Mouse (Mus musculus) limb, embryonic 13.5 days (tissue): Measurements from ENCODE around the gene Serpinf2. TPM values are rescaled to one million over a fixed set of nuclear protein-coding genes. Genes with fewer than 3 reads are reported as not detected.

ENCODE experiments used
- ATAC-seq: fragments of 200-750 bp; cut with Nextera tagmentation; 2 replicates; pipeline ENCODE4 v1.8.0; 2017; ENCODE audit warnings: low read depth, moderate number of reproducible peaks, moderate TSS enrichment; ENCODE audit not compliant: low FRiP score
- H3K27ac ChIP-seq: fragments of 300-500 bp; sonication (generic); 2 replicates; pipeline ENCODE4 v1.5.1; 2015; ENCODE audit warnings: inconsistent platforms, mild to moderate bottlenecking, moderate library complexity
- H3K27me3 ChIP-seq: fragments of 300-500 bp; sonication (generic); 2 replicates; pipeline ENCODE4 v1.6.1; 2015; ENCODE audit warnings: mild to moderate bottlenecking, inconsistent platforms
- H3K36me3 ChIP-seq: fragments of 300-500 bp; sonication (generic); 2 replicates; pipeline ENCODE4 v1.6.1; 2015; ENCODE audit warnings: inconsistent platforms, mild to moderate bottlenecking, moderate library complexity
- H3K4me1 ChIP-seq: fragments of 300-500 bp; sonication (generic); 2 replicates; pipeline ENCODE4 v1.6.1; 2015; ENCODE audit warnings: inconsistent platforms
- H3K4me2 ChIP-seq: fragments of 300-500 bp; sonication (generic); replicated peaks from 2 replicates; pipeline ENCODE4 v1.6.1; 2015; ENCODE audit warnings: inconsistent platforms, mild to moderate bottlenecking, moderate library complexity
- H3K4me3 ChIP-seq: fragments of 300-500 bp; sonication (generic); 2 replicates; pipeline ENCODE4 v1.5.1; 2015; ENCODE audit warnings: moderate library complexity, mild to moderate bottlenecking, inconsistent platforms
- H3K9ac ChIP-seq: fragments of 300-500 bp; sonication (generic); 2 replicates; pipeline ENCODE4 v1.6.1; 2015; ENCODE audit warnings: mild to moderate bottlenecking, inconsistent platforms
- H3K9me3 ChIP-seq: fragments of 300-500 bp; sonication (generic); 2 replicates; pipeline ENCODE4 v1.6.1; 2016; ENCODE audit warnings: inconsistent platforms
- WGBS: fragments of 180-500 bp; shearing (Covaris S2); methylation state at CpG from one replicate; pipeline ENCODE4 v1.1.7; 2015; 5-methylcytosine and 5-hydroxymethylcytosine counted together
- polyA plus RNA-seq: library from polyadenylated mRNA; unstranded; fragments of >200 nt; fragmentation: Nextera tagmentation; extraction: Ambion mirVana; gene quantifications from 2 replicates; pipeline ENCODE4 v1.2.1, GENCODE M21; 2015

Gene Serpinf2
- polyA plus RNA-seq, 1 experiment from 2014 or later: 0.14 TPM

GRCm38 (mm10) chr11:75422013-75422792 lies 17.2 kb downstream of the Serpinf2 start, which contains the start of gene Serpinf1:
Serpinf1 (minus strand) TSS chr11:75422701.
- WGBS: 20% methylated on average over 10 of the region's 10 CpGs
- Histone ChIP-seq H3K9me3 (no peaks in the 10 kb centered on the region), H3K36me3 (peaks cover 5% of the 10 kb centered on the region), H3K27ac (peak within 1 kb of the TSS; percentile 73), H3K4me1 (peaks cover 29% of the 10 kb centered on the region), H3K4me2 (peak within 1 kb of the TSS; percentile 80), H3K4me3 (peak within 1 kb of the TSS; percentile 52), H3K9ac (peak within 1 kb of the TSS; percentile 65), H3K27me3 (no peaks in the 10 kb centered on the region)
- peak; percentile 51 for ATAC-seq

DNA sequence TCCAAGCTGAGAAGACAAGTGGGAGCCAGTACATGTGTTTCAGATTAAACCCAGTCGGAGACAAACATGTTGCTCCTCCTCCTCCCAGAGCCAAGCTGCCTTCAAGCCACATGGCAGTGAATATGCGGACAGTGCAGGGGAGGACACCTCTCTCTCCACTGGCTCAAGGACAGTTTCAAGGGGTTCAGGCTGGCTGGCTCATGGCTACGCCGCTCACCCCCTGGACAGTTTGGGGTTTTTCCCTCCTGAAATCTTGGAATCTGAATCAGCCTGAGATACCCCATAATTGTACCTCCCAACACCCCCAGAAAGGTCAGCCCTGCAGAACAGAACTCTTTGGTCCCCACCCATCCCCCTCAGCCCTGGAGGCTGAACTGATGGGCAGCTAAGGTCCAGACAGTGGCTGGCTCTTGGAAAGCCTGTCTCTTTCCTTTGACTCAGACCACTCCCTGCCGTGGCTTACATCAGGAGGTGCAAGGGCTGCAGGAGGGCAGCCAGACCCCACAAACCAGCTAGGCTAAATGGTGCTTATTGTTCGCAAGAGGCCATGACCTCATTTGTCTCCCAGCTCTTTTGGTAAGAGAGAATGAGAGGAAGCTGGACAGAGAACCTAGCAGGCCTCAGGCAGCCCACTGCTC lies 17.9 kb downstream of the Serpinf2 start:
- peak overlapping the region; percentile 80 for H3K4me2 ChIP-seq
- H3K4me1 ChIP-seq: peaks cover 29% of the 10 kb centered on the region
- H3K27ac ChIP-seq: peak overlapping the region; percentile 73
- no peaks in the 10 kb centered on the region for H3K27me3 ChIP-seq
- no peaks in the 10 kb centered on the region for H3K9me3 ChIP-seq
- H3K9ac ChIP-seq: peak overlapping the region; percentile 65
- peaks cover 12% of the 10 kb centered on the region for H3K36me3 ChIP-seq
- peak; percentile 68; the same call in 1 of the 2 replicates for ATAC-seq
- peak overlapping the region; percentile 52 for H3K4me3 ChIP-seq
- 18% methylated on average over 6 of the region's 6 CpGs for WGBS

GRCm38 (mm10) chr11:75420810-75421374 lies 18.5 kb downstream of the Serpinf2 start:
- ATAC-seq: no peak
- H3K4me3 ChIP-seq: peak overlapping the region; percentile 52
- H3K36me3 ChIP-seq: peaks cover 18% of the 10 kb centered on the region
- H3K27ac ChIP-seq: peak overlapping the region; percentile 73; the same call in 1 of the 2 replicates
- H3K9ac ChIP-seq: peak overlapping the region; percentile 65
- H3K4me2 ChIP-seq: peak overlapping the region; percentile 80
- peaks cover 29% of the 10 kb centered on the region for H3K4me1 ChIP-seq
- no peaks in the 10 kb centered on the region for H3K9me3 ChIP-seq
- 39% methylated on average over 5 of the region's 5 CpGs for WGBS
- no peaks in the 10 kb centered on the region for H3K27me3 ChIP-seq

- Histone ChIP-seq H3K36me3 (peaks cover 26% of the 10 kb centered on the region), H3K4me1 (peaks cover 29% of the 10 kb centered on the region), H3K4me3 (no peak overlapping the region), H3K27me3 (no peaks in the 10 kb centered on the region), H3K9ac (peak overlapping the region; percentile 65; the same call in 1 of the 2 replicates), H3K9me3 (no peaks in the 10 kb centered on the region), H3K4me2 (peak overlapping the region; percentile 80; the same call in 1 of the 2 replicates), H3K27ac (no peak overlapping the region)
- ATAC-seq: no peak
- WGBS: 83% methylated on average over 7 of the region's 7 CpGs
Measured at GRCm38 (mm10) chr11:75420037-75420436, 19.4 kb downstream of the Serpinf2 start.

DNA sequence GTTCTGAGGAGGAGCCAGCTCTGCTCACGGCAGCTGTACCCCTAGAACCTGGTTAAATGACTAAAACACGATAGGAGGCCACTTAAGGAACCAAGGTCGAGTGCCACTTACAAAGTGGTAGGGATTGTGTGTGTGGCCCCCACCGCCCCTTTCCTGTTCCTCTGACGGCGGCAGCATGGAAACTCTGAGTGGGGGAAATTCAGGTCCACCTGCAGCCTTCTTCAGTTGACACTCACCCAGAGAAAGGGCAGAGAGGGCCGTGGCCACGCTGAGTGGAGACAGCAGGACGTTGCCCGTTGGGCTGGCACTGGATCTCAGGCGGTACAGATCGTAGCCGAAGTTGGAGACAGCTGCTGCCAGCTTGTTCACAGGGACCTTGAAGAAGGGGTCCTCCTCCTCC lies 23.4 kb downstream of the Serpinf2 start:
- Histone ChIP-seq H3K36me3 (peaks cover 63% of the 10 kb centered on the region), H3K4me2 (no peak overlapping the region), H3K9me3 (no peaks in the 10 kb centered on the region), H3K27ac (no peak overlapping the region), H3K4me3 (no peak overlapping the region), H3K9ac (no peak overlapping the region), H3K4me1 (peaks cover 13% of the 10 kb centered on the region), H3K27me3 (no peaks in the 10 kb centered on the region)
- 85% methylated on average over 13 of the region's 13 CpGs for WGBS
- no peak for ATAC-seq

DNA sequence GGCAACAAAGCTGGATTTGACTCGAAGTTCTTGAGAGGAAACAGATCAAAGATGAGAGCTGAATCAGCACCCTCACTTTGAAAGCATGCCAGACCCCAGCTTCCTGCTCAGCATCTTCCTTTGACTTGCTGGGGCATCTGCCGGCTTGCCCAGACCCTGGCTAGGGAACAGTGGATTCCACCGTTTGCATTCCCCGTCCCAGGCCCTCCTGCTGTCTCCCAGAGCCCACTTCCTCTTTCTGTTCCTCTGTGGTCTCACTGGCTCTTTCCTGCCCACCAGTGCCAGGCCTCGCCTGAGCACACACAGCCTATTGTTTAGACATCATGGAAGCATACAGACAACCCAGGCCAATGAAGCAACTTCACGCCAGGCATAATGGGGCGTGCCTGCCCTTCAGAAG lies 24.3 kb downstream of the Serpinf2 start:
- no peak for ATAC-seq
- Histone ChIP-seq H3K27ac (no peak overlapping the region), H3K36me3 (peaks cover 72% of the 10 kb centered on the region)

GRCm38 (mm10) chr11:75410591-75410990 lies 28.8 kb downstream of the Serpinf2 start:
- Histone ChIP-seq H3K4me1 (no peaks in the 10 kb centered on the region; the same call in 1 of the 2 replicates), H3K36me3 (peaks cover 61% of the 10 kb centered on the region), H3K4me3 (no peak overlapping the region), H3K9me3 (no peaks in the 10 kb centered on the region), H3K9ac (no peak overlapping the region), H3K27me3 (no peaks in the 10 kb centered on the region), H3K4me2 (no peak overlapping the region), H3K27ac (no peak overlapping the region)
- ATAC-seq: no peak
- 90% methylated on average over 7 of the region's 7 CpGs for WGBS

More for the DNA sequence above, 24.3 kb downstream of the Serpinf2 start:
- H3K9me3 ChIP-seq: no peaks in the 10 kb centered on the region
- H3K27me3 ChIP-seq: no peaks in the 10 kb centered on the region
- peaks cover 4% of the 10 kb centered on the region for H3K4me1 ChIP-seq
- H3K9ac ChIP-seq: no peak overlapping the region
- H3K4me3 ChIP-seq: no peak overlapping the region
- H3K4me2 ChIP-seq: no peak overlapping the region
- 60% methylated on average over 7 of the region's 7 CpGs for WGBS

DNA sequence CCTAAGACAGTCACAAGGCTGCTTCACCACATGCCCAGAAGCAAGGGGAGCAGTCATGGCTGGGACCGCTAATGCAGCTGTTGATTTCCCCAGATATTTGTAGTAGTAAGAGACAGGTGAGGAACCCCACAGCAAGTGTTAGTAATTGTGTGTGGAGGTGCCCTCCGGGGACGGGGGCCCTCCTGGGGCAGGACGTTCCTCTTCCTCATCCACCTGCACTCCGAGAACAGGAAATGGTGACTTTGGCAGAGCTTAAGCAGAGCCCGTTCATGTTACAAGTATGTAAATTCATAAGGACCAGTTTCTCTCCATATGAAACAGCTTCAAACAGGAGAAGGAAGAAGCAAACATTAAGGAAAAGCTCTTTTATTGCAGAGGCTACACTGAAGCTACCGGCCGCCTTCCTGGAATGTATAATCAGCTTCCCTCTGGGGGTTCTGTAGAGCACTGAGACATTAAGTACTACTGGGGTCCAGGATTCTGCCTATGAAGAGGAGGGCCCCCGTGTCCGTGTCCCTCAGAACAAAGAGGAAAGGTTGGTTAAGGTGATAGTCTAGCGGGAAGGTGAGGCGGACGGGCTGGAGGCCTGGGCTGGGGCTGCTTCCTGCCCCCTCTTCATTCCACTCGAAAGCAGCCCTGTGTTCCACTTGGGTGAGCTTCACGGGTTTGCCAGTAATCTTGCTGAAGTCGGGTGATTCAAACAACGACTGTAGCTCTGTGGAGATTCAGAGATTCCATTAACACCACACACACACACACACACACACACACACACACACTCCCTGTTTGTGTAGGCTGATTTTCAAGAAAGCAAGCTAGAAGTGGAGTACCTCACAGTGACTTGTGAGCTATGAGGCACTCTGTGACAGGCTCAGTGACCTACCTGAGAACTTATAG lies 29.5 kb downstream of the Serpinf2 start:
- Histone ChIP-seq H3K27ac (no peak overlapping the region), H3K4me3 (no peak overlapping the region), H3K27me3 (no peaks in the 10 kb centered on the region), H3K4me2 (no peak overlapping the region), H3K9ac (no peak overlapping the region), H3K4me1 (no peaks in the 10 kb centered on the region), H3K9me3 (no peaks in the 10 kb centered on the region), H3K36me3 (peaks cover 54% of the 10 kb centered on the region)
- no peak for ATAC-seq
- 77% methylated on average over 17 of the region's 17 CpGs for WGBS

GRCm38 (mm10) chr11:75406865-75407264 lies 32.5 kb downstream of the Serpinf2 start:
- Histone ChIP-seq H3K9me3 (no peaks in the 10 kb centered on the region), H3K9ac (no peak overlapping the region), H3K36me3 (peaks cover 33% of the 10 kb centered on the region), H3K4me1 (no peaks in the 10 kb centered on the region), H3K4me2 (no peak overlapping the region), H3K27ac (no peak overlapping the region), H3K27me3 (no peaks in the 10 kb centered on the region), H3K4me3 (no peak overlapping the region)
- no peak for ATAC-seq
- 43% methylated on average over 3 of the region's 3 CpGs for WGBS

- no peak overlapping the region for H3K9ac ChIP-seq
- H3K27me3 ChIP-seq: no peaks in the 10 kb centered on the region
- H3K4me2 ChIP-seq: no peak overlapping the region
- H3K36me3 ChIP-seq: peaks cover 29% of the 10 kb centered on the region
- 57% methylated on average over 4 of the region's 4 CpGs for WGBS
- no peak for ATAC-seq
- H3K4me1 ChIP-seq: no peaks in the 10 kb centered on the region
- no peaks in the 10 kb centered on the region for H3K9me3 ChIP-seq
- H3K4me3 ChIP-seq: no peak overlapping the region
- no peak overlapping the region for H3K27ac ChIP-seq
Measured at GRCm38 (mm10) chr11:75406104-75406503, 33.3 kb downstream of the Serpinf2 start.

GRCm38 (mm10) chr11:75404801-75405200 lies 34.6 kb downstream of the Serpinf2 start:
- Histone ChIP-seq H3K9me3 (no peaks in the 10 kb centered on the region), H3K27me3 (no peaks in the 10 kb centered on the region), H3K27ac (no peak overlapping the region), H3K4me2 (no peak overlapping the region), H3K36me3 (peaks cover 25% of the 10 kb centered on the region), H3K4me3 (no peak overlapping the region), H3K9ac (no peak overlapping the region), H3K4me1 (no peaks in the 10 kb centered on the region)
- no peak for ATAC-seq
- WGBS: 85% methylated on average over 6 of the region's 6 CpGs
